Mouse (Mus musculus) cerebellum, postnatal 14 days (tissue): ENCODE data around the gene Hnrnpdl.

ENCODE experiments used
- DNase-seq, 2 experiments: peaks; one replicate each; pipeline ENCODE4 v3.0.0; 2021; ENCODE audit warnings: mixed read lengths in 2 of 2

Hnrnpdl gene

DNA sequence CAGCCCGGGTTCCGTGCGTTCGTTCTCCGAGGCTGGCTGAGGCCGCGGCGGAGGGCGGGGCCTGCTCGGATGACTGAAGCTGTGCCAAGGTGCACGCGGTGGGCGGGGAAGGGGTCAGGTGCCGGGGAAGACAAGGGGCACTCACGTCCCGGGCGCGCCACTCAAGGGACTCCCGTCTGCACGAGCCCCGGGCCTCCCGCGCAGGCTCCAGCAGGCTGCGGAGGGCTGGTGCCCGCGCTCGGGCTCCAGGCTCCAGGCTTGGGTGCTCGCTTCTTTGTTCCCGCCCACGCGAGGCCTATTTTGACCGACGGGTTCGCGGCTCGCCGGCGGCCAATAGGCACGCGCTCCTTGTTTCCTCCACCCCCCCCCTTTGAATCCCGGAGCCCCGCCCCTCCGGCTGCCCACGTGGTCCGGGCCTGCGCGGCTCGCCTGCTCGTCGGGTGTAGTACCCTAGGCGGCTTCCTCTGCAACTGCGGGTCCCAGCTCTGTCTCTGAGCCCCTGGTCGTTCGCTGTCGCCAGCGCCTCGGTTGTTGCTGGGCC is at the start of gene Hnrnpdl, which contains the start of gene Enoph1:
Gene Hnrnpdl, minus strand, starts transcription at position 63 of the 541 bp plus-strand sequence.
Gene Enoph1, plus strand, starts transcription at position 384 of the 541 bp plus-strand sequence.
- peak; percentile 95 for DNase-seq

GRCm38 (mm10) chr5:100085097-100085496 is 45.6 kb upstream of the Hnrnpdl start:
- DNase-seq: peak; percentile 56 to 60

DNA sequence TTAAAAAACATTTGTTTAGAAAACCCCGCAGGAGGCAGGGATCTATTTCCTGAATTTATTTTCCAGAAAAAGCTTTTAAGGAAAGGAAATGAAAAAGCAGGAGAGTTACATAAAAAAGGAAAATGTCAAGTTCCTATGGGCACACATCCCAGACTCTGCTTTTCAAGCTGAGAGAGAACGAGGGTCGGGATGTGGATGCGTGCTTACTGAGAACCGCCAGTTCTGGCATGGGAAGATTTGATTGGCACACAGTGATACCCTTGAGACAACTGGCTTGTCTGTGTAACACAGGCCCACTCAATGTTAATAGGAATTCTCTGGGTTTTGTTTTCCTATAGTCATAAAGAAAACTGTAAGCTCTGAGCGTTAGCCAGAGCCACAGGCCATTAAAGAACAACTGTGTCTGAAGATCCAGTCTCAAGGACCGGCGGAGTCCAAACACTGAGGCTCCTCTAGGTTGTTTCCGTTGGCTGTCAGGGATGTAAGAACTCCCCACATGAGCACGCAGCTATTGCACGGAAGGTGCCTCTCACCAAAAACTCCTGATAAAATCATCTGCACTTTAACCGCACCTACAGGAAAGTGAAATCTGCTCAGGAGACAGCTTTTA is 44.6 kb upstream of the Hnrnpdl start:
- DNase-seq: no peak

- no peak for DNase-seq
These were observed 42.5 kb upstream of the Hnrnpdl start for GRCm38 (mm10) chr5:100082006-100082405.

GRCm38 (mm10) chr5:100079931-100080275 is 40.4 kb upstream of the Hnrnpdl start:
- no peak for DNase-seq

GRCm38 (mm10) chr5:100079040-100079930 is 39.8 kb upstream of the Hnrnpdl start:
- DNase-seq: peak; percentile 47 to 57

DNA sequence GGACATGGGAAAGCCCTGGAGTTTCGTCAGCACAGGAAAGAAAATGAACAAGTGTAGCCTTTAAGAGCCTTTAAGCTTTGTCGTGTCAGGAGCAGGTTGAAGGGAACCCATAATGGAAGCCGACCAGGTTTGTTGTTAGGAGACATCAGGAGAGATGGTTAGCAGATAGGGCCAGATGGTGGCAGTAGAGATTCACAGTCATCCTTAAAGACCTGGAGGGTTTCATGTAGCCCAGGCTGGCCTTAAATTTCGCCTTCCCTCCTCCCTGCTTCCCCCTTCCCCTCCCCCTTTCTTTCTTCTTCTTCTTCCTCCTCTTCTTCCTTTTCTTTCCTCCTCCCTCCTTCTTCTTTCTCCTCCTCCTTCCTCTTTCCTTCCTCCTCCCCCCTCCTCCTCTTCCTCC is 35.1 kb upstream of the Hnrnpdl start:
- peak; percentile 66 to 69 for DNase-seq

- peak in 1 of 2 experiments; percentile 42 for DNase-seq
These were observed 33.1 kb upstream of the Hnrnpdl start for GRCm38 (mm10) chr5:100072557-100072956.

DNA sequence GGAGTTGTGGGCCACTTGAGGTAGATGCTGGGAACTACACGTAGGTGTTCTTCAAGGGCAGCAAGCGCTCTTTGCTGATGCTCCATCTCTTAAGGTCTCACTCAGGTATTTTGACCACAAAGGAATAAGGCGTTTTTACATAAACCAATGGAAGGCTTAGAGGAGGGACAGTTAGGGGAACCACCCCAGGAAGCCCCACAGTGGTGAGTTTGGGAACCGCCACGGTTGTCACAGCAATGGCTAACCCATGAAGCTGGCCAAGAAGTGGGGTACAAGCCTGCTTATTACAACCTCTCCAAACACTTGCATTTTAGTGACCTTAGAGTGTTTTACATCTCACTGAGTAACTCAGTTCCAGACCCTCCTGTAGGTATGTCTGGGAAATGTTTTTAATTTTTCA is 32.1 kb upstream of the Hnrnpdl start:
- peak in 1 of 2 experiments; percentile 51 for DNase-seq

GRCm38 (mm10) chr5:100070255-100070654 is 30.8 kb upstream of the Hnrnpdl start:
- DNase-seq: peak; percentile 92 to 94

GRCm38 (mm10) chr5:100069526-100069925 is 30.1 kb upstream of the Hnrnpdl start:
- no peak for DNase-seq

DNA sequence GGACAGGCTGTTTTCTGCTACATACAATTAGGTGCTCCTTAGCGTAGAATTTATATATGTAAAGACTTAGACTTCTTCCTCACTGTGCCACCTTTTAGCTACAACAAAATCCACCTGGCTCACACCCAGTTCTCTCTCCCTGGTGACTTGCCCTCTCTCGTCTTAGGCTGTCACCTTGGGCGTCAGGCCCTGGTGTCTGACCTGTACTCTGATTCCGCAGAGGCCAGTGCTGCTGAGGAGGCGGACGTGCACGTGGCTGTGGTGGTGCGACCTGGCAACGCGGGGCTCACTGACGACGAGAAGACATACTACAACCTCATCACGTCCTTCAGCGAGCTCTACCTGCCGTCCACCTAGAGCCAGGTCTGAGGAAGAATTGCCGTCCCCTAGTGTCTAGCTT is 28.1 kb upstream of the Hnrnpdl start:
- no peak for DNase-seq

DNA sequence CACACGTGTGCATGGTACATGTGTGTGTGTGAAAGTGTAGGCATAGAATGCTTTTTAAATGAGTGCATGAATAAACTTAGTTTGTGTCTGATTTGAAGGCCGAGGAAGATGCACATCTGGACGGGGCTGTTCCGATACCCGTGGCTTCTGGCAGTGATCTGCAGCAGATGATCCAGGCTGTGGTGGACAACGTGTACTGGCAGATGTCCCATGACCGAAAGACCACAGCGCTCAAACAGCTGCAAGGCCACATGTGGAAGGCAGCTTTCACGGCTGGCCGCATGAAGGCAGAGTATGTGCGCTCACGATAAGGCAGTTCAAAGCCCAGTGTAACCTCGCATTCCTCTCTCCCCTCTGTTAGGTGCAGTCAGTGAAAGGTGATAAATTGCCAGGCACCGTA is 21.4 kb upstream of the Hnrnpdl start:
- DNase-seq: no peak

DNA sequence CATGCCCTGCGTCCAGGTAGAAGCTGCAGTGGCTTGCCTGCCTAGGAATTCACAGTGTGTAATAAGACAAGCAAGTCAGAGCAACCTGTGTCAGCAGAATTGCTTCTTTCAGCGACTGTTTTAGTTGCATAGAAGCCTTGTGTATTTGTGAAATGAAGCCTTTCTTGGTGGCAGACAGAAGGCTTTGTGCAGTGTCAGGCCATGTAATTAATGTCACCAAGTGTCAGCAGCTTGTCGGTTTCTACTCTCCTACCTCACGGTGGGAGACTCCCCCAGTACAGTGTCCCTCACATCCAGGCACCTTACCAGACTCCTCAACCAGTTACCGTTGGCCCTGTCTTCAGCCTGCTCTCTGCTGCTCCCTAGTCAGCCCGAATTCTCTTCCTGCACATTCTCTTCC is 19.9 kb upstream of the Hnrnpdl start:
- DNase-seq: no peak

DNA sequence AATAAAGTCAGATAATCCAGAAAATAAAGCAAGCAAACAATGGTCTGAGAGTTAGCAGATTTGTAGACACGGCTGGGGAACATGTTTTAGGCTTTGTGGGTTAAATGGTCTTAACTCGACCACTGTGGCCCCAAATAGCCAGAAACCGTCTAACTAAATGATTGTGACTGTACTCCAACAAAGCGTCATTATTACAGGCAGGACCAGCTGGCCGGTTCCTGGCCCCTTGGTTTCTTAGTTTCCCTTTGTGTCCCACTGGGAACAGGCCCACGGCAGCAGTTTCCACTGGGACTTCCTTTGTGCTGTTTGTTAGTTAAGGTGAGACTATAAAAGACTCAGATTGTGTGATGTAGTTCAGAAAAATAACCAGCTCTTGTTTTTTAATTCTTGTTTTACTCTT is 19.3 kb upstream of the Hnrnpdl start:
- no peak for DNase-seq

- DNase-seq: no peak
These were observed 18.2 kb upstream of the Hnrnpdl start for GRCm38 (mm10) chr5:100057461-100058209.

DNA sequence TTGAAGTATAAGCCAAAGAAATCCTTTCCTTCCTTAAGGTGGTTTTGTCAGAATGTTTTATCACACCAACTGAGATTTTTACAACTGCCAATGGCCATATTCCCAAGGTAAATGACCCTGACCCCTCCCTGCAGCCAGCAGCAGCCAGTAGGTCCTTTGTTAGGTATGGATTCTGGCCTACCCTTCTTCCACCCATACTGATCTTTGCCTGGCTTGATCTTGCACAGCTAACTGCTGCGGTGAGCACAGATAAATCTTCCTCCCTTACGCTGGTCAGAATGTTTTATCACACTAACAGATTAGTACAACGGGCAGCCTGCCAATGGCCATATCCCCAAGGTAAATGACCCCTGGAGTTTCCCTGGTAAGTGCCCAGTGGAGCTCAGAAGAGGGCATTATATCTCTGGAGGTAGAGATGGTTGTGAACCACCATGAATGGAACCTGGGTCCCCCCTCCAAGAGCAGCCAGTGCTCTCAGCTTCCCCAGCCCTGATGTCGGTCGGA is 16.5 kb upstream of the Hnrnpdl start:
- no peak for DNase-seq

- DNase-seq: no peak
These were observed 15.5 kb upstream of the Hnrnpdl start for GRCm38 (mm10) chr5:100054807-100055547.

DNA sequence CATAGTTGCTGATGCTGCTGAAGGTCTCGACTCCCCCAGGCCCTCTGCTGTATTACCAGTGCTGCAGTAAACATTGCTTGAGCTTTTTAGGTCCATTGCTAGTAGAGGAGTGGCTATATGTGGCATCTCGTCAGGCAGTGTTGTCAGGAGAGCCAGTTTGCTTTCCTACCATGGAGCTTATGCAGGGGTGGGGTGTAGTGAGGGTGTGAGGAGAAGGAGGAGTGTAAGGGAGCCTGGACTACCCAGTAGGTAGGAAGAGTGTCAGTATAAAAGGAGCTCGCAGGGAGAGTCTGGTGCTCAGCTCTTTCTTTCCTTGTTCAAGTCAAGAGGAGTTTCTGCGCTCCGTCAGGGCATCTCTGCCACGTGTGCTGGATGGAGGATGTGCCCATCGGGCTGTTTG is 13.3 kb upstream of the Hnrnpdl start:
- no peak for DNase-seq

- no peak for DNase-seq
These were observed 10.4 kb upstream of the Hnrnpdl start for GRCm38 (mm10) chr5:100049904-100050303.

- DNase-seq: peak in 1 of 2 experiments; percentile 39
These were observed 8.4 kb upstream of the Hnrnpdl start for GRCm38 (mm10) chr5:100047871-100048270.

DNA sequence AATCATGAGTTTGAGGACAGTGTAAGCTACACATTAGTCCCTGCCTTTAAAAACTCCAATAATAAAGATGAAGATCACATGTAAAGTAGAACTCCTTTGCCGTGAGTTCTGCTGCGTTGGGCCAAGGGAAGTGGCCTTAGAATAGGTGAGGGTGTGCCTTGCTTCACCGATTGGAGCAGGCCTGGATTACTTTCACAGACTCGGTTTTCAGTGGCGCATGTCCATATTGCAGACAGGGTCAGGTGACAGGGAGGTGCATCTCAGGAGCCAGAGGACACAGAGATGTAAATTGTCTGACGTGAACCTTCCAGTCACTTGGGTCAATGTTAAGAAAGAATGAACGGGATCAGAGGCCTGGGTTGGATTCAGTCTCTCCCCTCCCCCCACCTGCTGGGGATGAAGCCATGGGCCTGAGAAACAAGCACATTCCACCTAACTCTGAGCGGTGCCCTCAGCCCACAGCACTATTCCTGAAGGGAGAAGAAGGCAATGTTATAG is 7.7 kb upstream of the Hnrnpdl start:
- DNase-seq: no peak
